Mouse (Mus musculus): ENCODE data around the gene Ppp6r3.

The Ppp6r3 gene

GRCm38 (mm10) chr19:3528646-3529045, 46.9 kb downstream of the Ppp6r3 start:
- DNase-seq (ENCODE audit: low spot score), result no peak

- DNase-seq (ENCODE audit: low spot score), result no peak
Measured at GRCm38 (mm10) chr19:3527531-3527930, 48.0 kb downstream of the Ppp6r3 start.

- DNase-seq (ENCODE audit: low spot score), result no peak
Measured at GRCm38 (mm10) chr19:3519471-3520169, 55.9 kb downstream of the Ppp6r3 start.

- no peak for DNase-seq (ENCODE audit: low spot score)
Measured at GRCm38 (mm10) chr19:3497216-3497615, 78.3 kb downstream of the Ppp6r3 start.

- no peak for DNase-seq (ENCODE audit: low spot score)
Measured at GRCm38 (mm10) chr19:3489826-3490225, 85.7 kb downstream of the Ppp6r3 start.

- peak; percentile 23 for DNase-seq (ENCODE audit: low spot score)
Measured at GRCm38 (mm10) chr19:3482831-3483230, 92.7 kb downstream of the Ppp6r3 start.

- peak; percentile 24 for DNase-seq (ENCODE audit: low spot score)
Measured at GRCm38 (mm10) chr19:3480101-3480500, 95.4 kb downstream of the Ppp6r3 start.

GRCm38 (mm10) chr19:3476996-3477395, 98.6 kb downstream of the Ppp6r3 start:
- DNase-seq (ENCODE audit: low spot score), result peak; percentile 35

GRCm38 (mm10) chr19:3471218-3471617, 104.3 kb downstream of the Ppp6r3 start:
- DNase-seq (ENCODE audit: low spot score), result no peak

- no peak for DNase-seq (ENCODE audit: low spot score)
Measured at GRCm38 (mm10) chr19:3467574-3467973, 108.0 kb downstream of the Ppp6r3 start.

GRCm38 (mm10) chr19:3459986-3460385, 115.6 kb downstream of the Ppp6r3 start:
- DNase-seq (ENCODE audit: low spot score), result no peak

- DNase-seq (ENCODE audit: low spot score), result no peak
Measured at GRCm38 (mm10) chr19:3458331-3459099, 117.0 kb downstream of the Ppp6r3 start.

GRCm38 (mm10) chr19:3457700-3458099, 117.8 kb downstream of the Ppp6r3 start:
- no peak for DNase-seq (ENCODE audit: low spot score)

- no peak for DNase-seq (ENCODE audit: low spot score)
Measured at GRCm38 (mm10) chr19:3451649-3452048, 123.9 kb downstream of the Ppp6r3 start.

- DNase-seq (ENCODE audit: low spot score), result peak; percentile 71
Measured at GRCm38 (mm10) chr19:3451170-3451569, 124.4 kb downstream of the Ppp6r3 start.

GRCm38 (mm10) chr19:3450714-3451113, 124.8 kb downstream of the Ppp6r3 start:
- no peak for DNase-seq (ENCODE audit: low spot score)

- no peak for DNase-seq (ENCODE audit: low spot score)
Measured at GRCm38 (mm10) chr19:3449248-3449647, 126.3 kb downstream of the Ppp6r3 start.

- no peak for DNase-seq (ENCODE audit: low spot score)
Measured at GRCm38 (mm10) chr19:3447348-3447747, 128.2 kb downstream of the Ppp6r3 start.

GRCm38 (mm10) chr19:3441092-3441491, 134.5 kb downstream of the Ppp6r3 start:
- no peak for DNase-seq (ENCODE audit: low spot score)

- DNase-seq (ENCODE audit: low spot score), result no peak
Measured at GRCm38 (mm10) chr19:3440667-3441066, 134.9 kb downstream of the Ppp6r3 start.

- no peak for DNase-seq (ENCODE audit: low spot score)
Measured at GRCm38 (mm10) chr19:3437980-3438379, 137.6 kb downstream of the Ppp6r3 start.

GRCm38 (mm10) chr19:3436840-3437239, 138.7 kb downstream of the Ppp6r3 start:
- no peak for DNase-seq (ENCODE audit: low spot score)

GRCm38 (mm10) chr19:3435824-3436223, 139.7 kb downstream of the Ppp6r3 start:
- DNase-seq (ENCODE audit: low spot score), result no peak
